In genomic region chr5:111057084-111057483, GRCm38 (mm10) we compare ENCODE assay signal across 11 mouse cellular contexts.
DNase-seq lines count a peak whose midpoint lies in the region; ATAC-seq lines count a peak whose summit lies in the region.
"Had no signal": no experiment of that assay in that cellular context is flagged by ENCODE, and none has a peak within 500 bp of the region (broad histone marks: within the 10 kb centered on the region; RNA-seq: fewer than 3 reads in every experiment).

No protein-coding gene starts in this region.

- H3K9ac ChIP-seq in heart, embryonic 16.5 days (ENCODE audit: low read length), result no peak overlapping the region
- H3K9ac ChIP-seq in forebrain, embryonic 13.5 days, result no peak overlapping the region

- H3K36me3 ChIP-seq in heart, embryonic 16.5 days (ENCODE audit: control insufficient read depth, insufficient read depth), result no peaks in the 10 kb centered on the region
- no peaks in the 10 kb centered on the region for H3K36me3 ChIP-seq in forebrain, embryonic 13.5 days (ENCODE audit: poor library complexity, severe bottlenecking)
- H3K36me3 ChIP-seq: G1E had no signal

- WGBS in heart, embryonic 16.5 days, result 59% methylated on average over 7 of the region's 7 CpGs
- WGBS in forebrain, embryonic 13.5 days, result 50% methylated on average over 7 of the region's 7 CpGs

- H3K27me3 ChIP-seq in heart, embryonic 16.5 days (ENCODE audit: control insufficient read depth, insufficient read depth, low read length), result peaks cover 30% of the 10 kb centered on the region
- no peaks in the 10 kb centered on the region for H3K27me3 ChIP-seq in forebrain, embryonic 13.5 days

- no peak overlapping the region for H3K27ac ChIP-seq in heart, embryonic 16.5 days (ENCODE audit: low read length)
- peak overlapping the region; percentile 89 for H3K27ac ChIP-seq in forebrain, embryonic 13.5 days

- DNase-seq in heart, adult 9 months (ENCODE audit: low spot score in 2 of 2), result no peak
- peak; percentile 22 for DNase-seq in lung, postnatal 14 days
- DNase-seq in cerebellum, postnatal 25 days, result no peak
- no peak for DNase-seq in ovary, postnatal 14 days (ENCODE audit: low spot score)
- DNase-seq: gastrocnemius, postnatal 25 days; liver had no signal

- ATAC-seq in heart, embryonic 16.5 days (replicated peaks; ENCODE audit: extremely low read depth, insufficient read depth, low FRiP score), result peak; percentile 72
- peak; percentile 24 for ATAC-seq in CD4-positive, CD25-positive, alpha-beta regulatory T cell, adult 4 months
- peak; percentile 51 for ATAC-seq in forebrain, embryonic 13.5 days
- no peak for ATAC-seq in activated CD4-positive, CD25-positive, alpha-beta regulatory T cell, adult 4 months

- no peak overlapping the region for H3K4me2 ChIP-seq in heart, embryonic 16.5 days (ENCODE audit: low read depth, low read length)
- no peak overlapping the region for H3K4me2 ChIP-seq in forebrain, embryonic 13.5 days

- no peaks in the 10 kb centered on the region for H3K9me3 ChIP-seq in heart, embryonic 16.5 days (replicated peaks; ENCODE audit: control insufficient read depth, low read length)
- H3K9me3 ChIP-seq in forebrain, embryonic 13.5 days (replicated peaks), result no peaks in the 10 kb centered on the region
- H3K9me3 ChIP-seq: G1E had no signal

- peaks cover 29% of the 10 kb centered on the region for H3K4me1 ChIP-seq in heart, embryonic 16.5 days (ENCODE audit: control insufficient read depth, insufficient read depth, low read length)
- H3K4me1 ChIP-seq in forebrain, embryonic 13.5 days, result peaks cover 77% of the 10 kb centered on the region

- H3K4me3 ChIP-seq in heart, embryonic 16.5 days (ENCODE audit: low read length), result no peak overlapping the region
- no peak overlapping the region for H3K4me3 ChIP-seq in forebrain, embryonic 13.5 days
